Mouse (Mus musculus) kidney, adult 8-10 months (tissue): ENCODE data around the gene Gpr142.

Experiments
- DNase-seq, 2 experiments: peaks; one replicate each; pipeline ENCODE4 v3.0.0; 2022

Gpr142 gene

GRCm38 (mm10) chr11:114846336-114846735 is 47.6 kb downstream of the Gpr142 start:
- no peak for DNase-seq

DNA sequence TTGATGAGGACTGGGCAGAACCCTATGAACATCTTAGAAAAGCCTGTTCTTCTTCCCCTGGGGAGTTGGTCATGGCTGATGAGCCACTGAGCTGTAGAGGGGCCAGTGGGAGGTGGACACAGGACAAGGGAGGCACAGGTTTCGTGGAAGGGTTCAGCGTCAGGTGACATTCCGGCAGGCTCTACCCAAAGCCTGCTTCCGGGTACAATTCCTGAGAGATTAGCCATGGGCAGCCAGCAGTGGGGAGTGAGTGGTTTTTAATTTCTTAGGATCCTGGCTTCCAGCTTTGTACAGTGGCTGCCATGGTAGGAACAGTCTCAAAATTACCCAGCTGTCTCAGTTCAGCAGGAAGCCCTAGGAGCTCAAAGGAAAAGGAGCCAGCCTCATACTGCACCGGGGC is 48.3 kb downstream of the Gpr142 start:
- no peak for DNase-seq

DNA sequence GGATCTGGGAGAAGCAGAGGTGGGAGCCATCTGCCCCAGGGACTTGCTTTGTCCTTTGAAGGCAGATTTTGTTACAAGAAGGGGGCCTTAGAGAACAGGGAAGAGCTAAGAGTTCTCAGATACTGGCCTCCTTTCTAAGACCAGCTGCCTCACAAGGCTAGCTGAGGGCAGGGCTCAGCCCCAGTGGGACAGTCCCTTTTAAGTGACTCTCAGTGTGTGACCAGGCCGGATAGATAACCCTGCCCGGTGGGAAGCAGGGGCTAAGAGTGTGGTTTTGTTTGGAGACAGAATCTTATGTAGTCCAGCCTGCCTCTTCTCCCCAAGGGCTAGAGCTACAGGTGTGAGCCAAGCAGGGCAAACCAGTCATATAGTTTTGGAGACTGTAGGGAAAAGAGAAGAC is 50.8 kb downstream of the Gpr142 start:
- no peak for DNase-seq

- peak in 1 of 2 experiments; percentile 67 for DNase-seq
Measured at GRCm38 (mm10) chr11:114850066-114850451, 51.3 kb downstream of the Gpr142 start.

- peak; percentile 84 to 91 for DNase-seq
Measured at GRCm38 (mm10) chr11:114850452-114851268, 51.9 kb downstream of the Gpr142 start, which contains the start of gene Gprc5c. TSS of gene Gprc5c (plus strand) at chr11:114851152.

DNA sequence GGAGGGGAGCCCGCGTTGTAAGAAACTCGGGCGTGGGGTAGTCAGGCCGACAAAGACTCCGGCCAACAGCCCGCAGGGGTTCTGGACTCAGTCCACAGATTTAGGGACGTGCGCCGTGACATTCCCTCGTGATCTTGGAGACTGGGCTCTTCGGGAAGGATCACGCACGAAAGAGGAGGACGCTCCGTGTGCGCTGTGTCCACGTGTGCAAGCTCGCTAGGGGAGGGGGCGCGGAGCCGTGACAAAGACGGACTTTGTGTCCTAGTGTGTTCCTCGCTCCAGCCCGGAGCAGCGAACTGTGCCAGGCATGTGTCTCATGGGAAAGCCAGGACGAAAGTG is 52.5 kb downstream of the Gpr142 start:
- no peak for DNase-seq

DNA sequence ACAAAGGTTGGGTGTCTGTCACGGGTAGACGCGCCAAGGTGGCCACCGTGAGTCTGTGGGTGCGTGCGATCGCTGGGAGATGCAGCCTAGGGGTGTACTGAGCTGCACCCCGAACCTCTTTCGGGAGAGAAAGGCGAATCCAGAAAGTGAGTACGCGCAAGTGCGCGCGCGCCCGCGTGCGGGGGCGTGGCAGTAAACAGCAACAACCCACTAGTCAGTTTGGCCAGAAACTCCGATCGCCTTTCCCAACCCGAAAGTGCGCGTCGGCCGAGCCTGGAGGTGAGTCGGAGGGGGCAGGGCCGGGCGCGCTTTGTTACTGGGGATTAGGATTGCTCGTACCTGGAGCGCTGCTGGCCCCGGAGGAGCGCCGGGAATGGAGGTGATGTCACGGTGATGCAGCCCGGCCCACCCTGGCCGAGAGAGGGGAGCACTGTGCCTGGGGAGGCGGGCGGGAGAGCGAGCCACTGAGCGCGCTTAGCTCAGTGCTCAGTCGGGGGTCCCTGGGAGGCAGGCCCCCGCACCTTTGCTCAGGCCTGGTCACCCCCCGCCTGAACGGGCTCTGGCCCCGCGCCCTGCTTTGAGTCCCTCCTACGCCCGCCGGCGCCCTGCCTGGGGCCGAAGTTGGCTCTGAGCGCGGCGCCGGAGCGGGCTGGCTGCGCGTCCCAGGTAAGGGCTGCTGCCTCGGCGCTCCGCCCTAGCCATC is 53.0 kb downstream of the Gpr142 start:
- peak; percentile 86 to 91 for DNase-seq

DNA sequence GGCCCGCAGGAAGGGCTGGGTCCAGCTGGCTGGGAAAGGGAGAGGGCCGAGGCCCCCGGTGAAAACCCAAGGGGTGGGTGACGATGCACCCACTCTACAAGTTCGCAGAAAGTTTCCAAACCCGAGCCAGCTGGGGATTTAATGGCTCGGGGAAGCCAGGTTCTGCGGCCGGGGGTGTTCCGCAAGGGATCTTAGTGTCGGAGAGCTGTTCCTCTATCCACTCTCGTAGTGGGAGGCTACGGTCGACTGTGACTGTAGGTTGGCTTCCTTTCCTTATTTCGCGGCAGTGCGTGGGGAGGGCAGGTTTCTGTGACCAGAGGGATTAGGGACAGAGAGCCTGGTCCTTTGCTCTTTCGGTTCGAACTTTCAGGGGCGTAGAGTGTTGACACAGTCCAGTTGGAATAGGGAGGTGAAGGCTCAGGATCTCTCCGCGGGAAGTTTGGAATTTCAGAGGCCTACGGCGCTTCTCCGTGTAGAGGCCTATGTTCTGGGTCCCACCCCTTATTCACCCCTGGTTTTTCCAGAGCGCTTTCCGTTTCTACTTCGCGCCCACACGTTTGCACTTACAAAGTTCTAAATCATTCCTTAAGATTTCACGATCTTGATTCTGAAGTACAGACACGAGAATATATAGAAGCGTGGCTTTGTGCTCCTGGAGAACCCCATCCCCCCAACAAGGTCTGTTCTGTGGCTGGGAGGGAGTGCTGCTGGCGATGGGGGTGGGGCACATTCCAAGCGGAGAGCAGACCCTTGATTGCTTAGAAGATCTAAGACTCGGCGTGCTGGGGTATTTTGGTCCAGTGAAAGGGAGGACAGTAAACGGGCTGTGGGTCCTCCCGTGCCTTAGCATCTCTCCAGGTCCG is 53.8 kb downstream of the Gpr142 start:
- no peak for DNase-seq

DNA sequence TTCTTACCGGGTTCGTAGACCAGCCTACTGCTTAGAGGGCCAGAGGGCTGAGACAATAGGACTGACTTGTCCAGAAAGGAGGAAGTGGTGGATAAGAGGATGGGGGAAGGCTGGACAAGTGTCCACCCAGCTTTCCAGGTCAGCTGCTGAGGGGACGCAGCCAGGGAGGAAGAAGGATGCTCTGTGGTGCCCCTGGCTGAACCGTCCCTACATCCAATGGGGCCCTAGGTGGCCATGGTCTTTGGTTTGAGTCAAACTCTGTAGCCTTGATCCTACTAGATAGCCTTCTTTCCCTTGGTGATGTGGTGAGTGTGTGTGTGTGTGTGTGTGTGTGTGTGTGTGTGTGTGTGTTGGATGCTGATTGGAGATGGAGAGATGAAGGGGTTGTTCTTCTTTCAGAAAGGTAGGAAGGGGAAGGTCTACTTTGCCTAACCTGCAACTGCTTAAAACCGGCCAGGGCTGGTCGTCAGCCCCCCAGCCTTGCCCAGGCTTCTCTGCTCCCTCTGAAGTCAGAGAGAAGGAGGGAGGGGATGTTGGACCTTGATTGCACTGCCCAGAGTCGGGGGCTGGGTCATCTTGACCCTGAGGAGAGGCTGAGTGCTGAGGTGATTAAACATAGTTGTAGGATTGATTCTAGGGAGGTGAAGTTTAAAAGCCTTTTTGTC is 54.6 kb downstream of the Gpr142 start:
- no peak for DNase-seq

GRCm38 (mm10) chr11:114854581-114854980 is 55.9 kb downstream of the Gpr142 start:
- no peak for DNase-seq

DNA sequence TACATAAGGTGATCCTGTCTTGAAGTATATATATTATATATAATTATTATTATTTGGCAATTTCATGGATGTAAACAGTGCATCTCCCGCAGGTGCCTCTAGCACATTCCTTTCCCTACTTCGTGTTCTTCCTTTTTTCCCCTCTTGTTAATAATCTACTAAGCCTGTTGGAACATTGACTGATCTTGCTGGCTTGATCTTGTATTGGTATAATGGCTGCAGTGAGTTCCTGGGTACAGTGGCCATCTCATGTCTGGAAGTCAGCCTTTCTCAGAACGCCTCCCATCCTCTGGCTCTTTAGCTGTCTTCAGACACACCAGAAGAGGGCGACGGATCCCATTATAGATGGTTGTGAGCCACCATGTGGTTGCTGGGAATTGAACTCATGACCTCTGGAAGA is 57.4 kb downstream of the Gpr142 start:
- DNase-seq = peak; percentile 48 to 78
